ENCODE assay signal across 10 mouse cellular contexts in genomic region chr4:126754231-126754611, GRCm38 (mm10). TPM values are rescaled to one million over a fixed set of nuclear protein-coding genes. Genes with fewer than 3 reads are reported as not detected.
DNase-seq lines count a peak whose midpoint lies in the region; ATAC-seq and TF ChIP-seq lines count a peak whose summit lies in the region.
"Had no signal": no experiment of that assay in that cellular context is flagged by ENCODE, and none has a peak within 500 bp of the region (broad histone marks: within the 10 kb centered on the region; RNA-seq: fewer than 3 reads in every experiment).

No protein-coding gene starts in this region.

- DNase-seq in kidney, adult 2 months, result no peak
- no peak for DNase-seq in kidney, adult 9 months
- DNase-seq in MEL (ENCODE audit: low read depth, low spot score), result no peak
- DNase-seq in forebrain, postnatal 0 days, result no peak
- no peak for DNase-seq in midbrain, embryonic 10.5 days (ENCODE audit: low spot score)
- no peak for DNase-seq in T-cell, adult 2 months (ENCODE audit: low spot score)
- no peak for DNase-seq in right cerebral cortex, postnatal 14 days
- DNase-seq: thymus, postnatal 25 days had no signal

- peak overlapping the region; percentile 82 for H3K4me3 ChIP-seq in kidney, adult 2 months (ENCODE audit: insufficient read depth, low read depth, low read length)
- H3K4me3 ChIP-seq in MEL (ENCODE audit: control insufficient read depth in 1 of 2, insufficient read depth in 1 of 2, low read depth in 2 of 2, low read length in 2 of 2), result peak overlapping the region; percentile 90 to 93
- peak overlapping the region; percentile 69 for H3K4me3 ChIP-seq in forebrain, postnatal 0 days (ENCODE audit: low read depth, low read length)
- H3K4me3 ChIP-seq in midbrain, embryonic 10.5 days, result peak overlapping the region; percentile 95

- peak overlapping the region; percentile 70 for H3K27ac ChIP-seq in kidney, adult 2 months (ENCODE audit: insufficient read depth, low read depth, low read length)
- H3K27ac ChIP-seq in MEL (ENCODE audit: control insufficient read depth, low read depth, low read length), result no peak overlapping the region
- peak overlapping the region; percentile 94 for H3K27ac ChIP-seq in forebrain, postnatal 0 days (ENCODE audit: low read depth, low read length)
- peak overlapping the region; percentile 98 for H3K27ac ChIP-seq in midbrain, embryonic 10.5 days (replicated peaks)

- no peak for TF ChIP-seq POLR2A in kidney, adult 2 months (IDR thresholded peaks at IDR 0.05; ENCODE audit: low read depth, low read length)
- TF ChIP-seq POLR2A in MEL (IDR thresholded peaks at IDR 0.05; ENCODE audit: control insufficient read depth in 1 of 2, insufficient read depth in 1 of 2, low read depth in 1 of 2, low read length in 2 of 2, poor library complexity in 1 of 2), result no peak

- TF ChIP-seq CTCF in kidney, adult 2 months (conservative IDR thresholded peaks at IDR 0.05; ENCODE audit: insufficient read depth, insufficient read length, low read depth, low read length), result no peak
- TF ChIP-seq CTCF in MEL (IDR thresholded peaks at IDR 0.05 in 2 of 3, conservative IDR thresholded peaks at IDR 0.05 in 1 of 3; ENCODE audit: control insufficient read depth in 1 of 3, insufficient read depth in 1 of 3, low read depth in 2 of 3, low read length in 3 of 3, poor library complexity in 1 of 3, severe bottlenecking in 1 of 3), result no peak
- no peak for TF ChIP-seq CTCF in forebrain, postnatal 0 days (IDR thresholded peaks at IDR 0.05; ENCODE audit: low read depth)

- H3K9me3 ChIP-seq in MEL (replicated peaks; ENCODE audit: insufficient read depth, low read length), result no peaks in the 10 kb centered on the region
- no peaks in the 10 kb centered on the region for H3K9me3 ChIP-seq in forebrain, postnatal 0 days (ENCODE audit: low read length)
- H3K9me3 ChIP-seq in midbrain, embryonic 10.5 days (replicated peaks), result no peaks in the 10 kb centered on the region

- no peak for TF ChIP-seq EP300 in MEL (IDR thresholded peaks at IDR 0.05; ENCODE audit: low read depth in 1 of 2, low read length in 2 of 2)

- peak overlapping the region; percentile 97 for H3K9ac ChIP-seq in MEL (ENCODE audit: control insufficient read depth, low read depth, low read length, poor library complexity, severe bottlenecking)
- H3K9ac ChIP-seq in forebrain, postnatal 0 days, result peak overlapping the region; percentile 74

- no peak for TF ChIP-seq RAD21 in MEL (IDR thresholded peaks at IDR 0.05; ENCODE audit: low read depth, low read length)

- peak overlapping the region; percentile 96 for H3K4me2 ChIP-seq in forebrain, postnatal 0 days (ENCODE audit: low read depth)

- no peak for ATAC-seq in forebrain, postnatal 0 days
- ATAC-seq in granulocyte monocyte progenitor cell, adult 5-6 weeks (replicated peaks; ENCODE audit: poor library complexity, severe bottlenecking), result no peak

- 2% methylated on average over 12 of the region's 12 CpGs for WGBS in kidney, adult 2 months
- under 1% methylated on average over 12 of the region's 12 CpGs for WGBS in forebrain, postnatal 0 days
- WGBS in midbrain, embryonic 10.5 days, result 1% methylated on average over 12 of the region's 12 CpGs

- no peaks in the 10 kb centered on the region for H3K27me3 ChIP-seq in kidney, adult 2 months (replicated peaks; ENCODE audit: control insufficient read depth, insufficient read depth, low read length)
- H3K27me3 ChIP-seq in MEL (ENCODE audit: control insufficient read depth in 1 of 2, insufficient read depth in 2 of 2, low read length in 2 of 2), result no peaks in the 10 kb centered on the region
- no peaks in the 10 kb centered on the region for H3K27me3 ChIP-seq in forebrain, postnatal 0 days (ENCODE audit: insufficient read depth, low read length)
- H3K27me3 ChIP-seq in midbrain, embryonic 10.5 days (ENCODE audit: low read depth, poor library complexity, severe bottlenecking), result peaks cover 11% of the 10 kb centered on the region; the same call in 1 of the 2 replicates

- H3K79me2 ChIP-seq in MEL (ENCODE audit: control insufficient read depth, insufficient read depth, low read length, poor library complexity), result peaks cover 14% of the 10 kb centered on the region

- H3K36me3 ChIP-seq in kidney, adult 2 months (ENCODE audit: control insufficient read depth, insufficient read depth, low read length), result no peaks in the 10 kb centered on the region; the same call in 1 of the 2 replicates
- peaks cover 0 to 5% of the 10 kb centered on the region in 2 experiments; a peak in 1 of 4 replicates for H3K36me3 ChIP-seq in MEL (ENCODE audit: control insufficient read depth in 1 of 2, insufficient read depth in 2 of 2, low read length in 2 of 2)
- H3K36me3 ChIP-seq in forebrain, postnatal 0 days (ENCODE audit: insufficient read depth), result peaks cover 11% of the 10 kb centered on the region; the same call in 1 of the 2 replicates
- H3K36me3 ChIP-seq in midbrain, embryonic 10.5 days, result peaks cover 36% of the 10 kb centered on the region

- H3K4me1 ChIP-seq in kidney, adult 2 months (ENCODE audit: control insufficient read depth, insufficient read depth, low read length), result 0 out of 2 replicates have a peak, but pooled peaks cover 3% of the 10 kb centered on the region
- peaks cover 0 to 6% of the 10 kb centered on the region in 2 experiments; a peak in 2 of 4 replicates for H3K4me1 ChIP-seq in MEL (ENCODE audit: control insufficient read depth in 1 of 2, insufficient read depth in 2 of 2, low read length in 2 of 2)
- peaks cover 30% of the 10 kb centered on the region for H3K4me1 ChIP-seq in forebrain, postnatal 0 days (ENCODE audit: insufficient read depth)
- peaks cover 51% of the 10 kb centered on the region for H3K4me1 ChIP-seq in midbrain, embryonic 10.5 days

TF ChIP-seq in MEL, 35 proteins besides CTCF, POLR2A, EP300 and RAD21:
- no peak for TF ChIP-seq KAT2A (conservative IDR thresholded peaks at IDR 0.05; ENCODE audit: low read depth, low read length)
- TF ChIP-seq ZNF384 (IDR thresholded peaks at IDR 0.05; ENCODE audit: low read depth, low read length), result peak; percentile 41; the same call in 1 of the 2 replicates

RNA-seq across cellular contexts. Expression of gene AU040320, which starts 0.9 kb away (rescaled TPM):
- polyA plus RNA-seq in kidney, adult 2 months (2012; rRNA removed), result 55.4 and 56.6 TPM in 2 replicates
- total RNA-seq in MEL (2012; rRNA removed), result 9.7 and 10.2 TPM in 2 replicates
- 10 to 100 TPM in 1 of 2 experiments, not detected in 1; 17.1 TPM for polyA plus RNA-seq in MEL (2012; ENCODE audit: insufficient read depth in 1 of 2, insufficient read length in 2 of 2, low read depth in 1 of 2, low replicate concordance in 2 of 2, missing spikeins in 1 of 2)
- 33.4 and 35.7 TPM in 2 replicates for total RNA-seq in forebrain, postnatal 0 days (2014; rRNA removed)
- polyA plus RNA-seq in forebrain, postnatal 0 days (2015; fragmentation: Nextera tagmentation; extraction: Ambion mirVana), result 27.4 and 33.5 TPM in 2 replicates
- polyA plus RNA-seq in midbrain, embryonic 10.5 days (2016; fragmentation: Nextera tagmentation; extraction: Ambion mirVana), result 24.4 and 27.8 TPM in 2 replicates
- total RNA-seq in granulocyte monocyte progenitor cell, adult 5-6 weeks (2014; fragmentation: Nextera tagmentation), result 15.4 and 16.2 TPM in 2 replicates
- 13.2 and 16.8 TPM in 2 replicates for total RNA-seq in granulocyte monocyte progenitor cell, adult 5-6 weeks (2017)

RNA-seq across cellular contexts. Expression of gene Ncdn, which starts 1.0 kb away (rescaled TPM):
- polyA plus RNA-seq in kidney, adult 2 months (2012; rRNA removed), result 26.0 and 27.7 TPM in 2 replicates
- 24.3 and 27.3 TPM in 2 replicates for total RNA-seq in MEL (2012; rRNA removed)
- 10 to 100 TPM in 1 of 2 experiments, not detected in 1; 36.2 TPM for polyA plus RNA-seq in MEL (2012; ENCODE audit: insufficient read depth in 1 of 2, insufficient read length in 2 of 2, low read depth in 1 of 2, low replicate concordance in 2 of 2, missing spikeins in 1 of 2)
- 308 and 339 TPM in 2 replicates for total RNA-seq in forebrain, postnatal 0 days (2014; rRNA removed)
- 205 and 223 TPM in 2 replicates for polyA plus RNA-seq in forebrain, postnatal 0 days (2015; fragmentation: Nextera tagmentation; extraction: Ambion mirVana)
- 33.5 and 38.1 TPM in 2 replicates for polyA plus RNA-seq in midbrain, embryonic 10.5 days (2016; fragmentation: Nextera tagmentation; extraction: Ambion mirVana)
- 13.0 and 17.9 TPM in 2 replicates for total RNA-seq in granulocyte monocyte progenitor cell, adult 5-6 weeks (2014; fragmentation: Nextera tagmentation)
- total RNA-seq in granulocyte monocyte progenitor cell, adult 5-6 weeks (2017), result 6.3 and 10.1 TPM in 2 replicates

RNA-seq across cellular contexts. Expression of gene Tfap2e, which starts 18.2 kb away (rescaled TPM):
- polyA plus RNA-seq in kidney, adult 2 months (2012; rRNA removed), result not detected in 2 replicates
- total RNA-seq in MEL (2012; rRNA removed), result not detected in 2 replicates
- polyA plus RNA-seq in MEL (2012; ENCODE audit: insufficient read depth in 1 of 2, insufficient read length in 2 of 2, low read depth in 1 of 2, low replicate concordance in 2 of 2, missing spikeins in 1 of 2), result under 1 TPM in 1 of 2 experiments, not detected in 1; 0.03 TPM
- 1.1 TPM in 2 replicates for total RNA-seq in forebrain, postnatal 0 days (2014; rRNA removed)
- polyA plus RNA-seq in forebrain, postnatal 0 days (2015; fragmentation: Nextera tagmentation; extraction: Ambion mirVana), result 0.86 and 0.93 TPM in 2 replicates
- 0.25 and 0.65 TPM in 2 replicates for polyA plus RNA-seq in midbrain, embryonic 10.5 days (2016; fragmentation: Nextera tagmentation; extraction: Ambion mirVana)
- total RNA-seq in granulocyte monocyte progenitor cell, adult 5-6 weeks (2014; fragmentation: Nextera tagmentation), result not detected in 2 replicates
- total RNA-seq in granulocyte monocyte progenitor cell, adult 5-6 weeks (2017), result not detected in 2 replicates
- total RNA-seq: layer of hippocampus, adult 18-20 months had no signal
